Mouse (Mus musculus): ENCODE measurements around the gene Sgk1. TPM values are rescaled to one million over a fixed set of nuclear protein-coding genes. Genes with fewer than 3 reads are reported as not detected.

Gene Sgk1
- polyA plus RNA-seq, 1 experiment from 2014 or later: 32.6 TPM

DNA sequence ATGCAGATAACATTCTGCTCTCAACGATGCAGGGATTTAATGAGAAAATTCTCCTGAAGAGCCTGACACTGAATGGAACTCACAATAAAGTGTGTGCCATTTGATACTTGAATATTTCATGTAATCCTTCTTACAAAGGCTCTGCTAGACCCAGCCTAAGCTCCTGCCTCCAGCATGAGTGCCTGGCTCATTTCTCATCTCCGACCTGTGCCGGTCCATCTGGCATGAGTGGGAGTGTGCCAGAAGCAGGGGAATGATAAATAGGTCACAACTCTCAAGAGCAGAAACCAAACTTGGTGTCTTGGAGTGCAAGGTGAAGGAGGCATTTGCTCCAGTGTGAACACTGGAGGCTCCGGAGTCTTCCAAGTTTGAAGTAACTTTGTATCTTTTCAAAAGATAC is 13.4 kb upstream of the Sgk1 start:
- Histone ChIP-seq H3K27ac (ENCODE audit: low read depth) (no peak overlapping the region), H3K4me1 (ENCODE audit: insufficient read depth) (no peaks in the 10 kb centered on the region), H3K4me3 (ENCODE audit: low read depth, low read length) (no peak overlapping the region), H3K9ac (no peak overlapping the region), H3K36me3 (ENCODE audit: insufficient read depth) (no peaks in the 10 kb centered on the region), H3K9me3 (ENCODE audit: low read depth, low read length) (no peaks in the 10 kb centered on the region), H3K27me3 (ENCODE audit: insufficient read depth, low read length) (no peaks in the 10 kb centered on the region), H3K4me2 (no peak overlapping the region)
- 59% methylated on average over 4 of the region's 4 CpGs for WGBS
- no peak for TF ChIP-seq CTCF (IDR thresholded peaks at IDR 0.05; ENCODE audit: low read depth)
- DNase-seq (no peak), ATAC-seq (ENCODE audit: insufficient read depth) (no peak)

DNA sequence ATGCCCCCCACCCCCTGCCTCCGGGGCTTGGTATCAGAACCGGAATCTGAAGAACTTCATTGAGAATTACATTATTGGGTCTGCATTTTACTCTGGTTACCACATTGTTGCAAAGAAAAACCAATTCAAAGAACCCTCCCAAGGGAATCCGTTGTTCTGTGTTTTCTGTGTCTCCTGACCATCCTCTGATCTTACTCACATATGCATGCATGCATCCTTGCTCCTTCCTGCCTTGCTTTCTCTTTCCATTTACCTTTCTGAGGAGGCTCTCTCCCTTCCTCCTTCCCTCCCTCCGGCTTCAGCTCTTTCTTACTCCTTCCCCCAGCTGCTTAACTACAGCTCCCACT is 174 bp upstream of the Sgk1 start:
- H3K9me3 ChIP-seq (ENCODE audit: low read depth, low read length): no peaks in the 10 kb centered on the region
- H3K27ac ChIP-seq (ENCODE audit: low read depth): no peak overlapping the region
- H3K27me3 ChIP-seq (ENCODE audit: insufficient read depth, low read length): peaks cover 5% of the 10 kb centered on the region
- TF ChIP-seq CTCF (IDR thresholded peaks at IDR 0.05; ENCODE audit: low read depth): no peak
- peak overlapping the region; percentile 34 for H3K4me3 ChIP-seq (ENCODE audit: low read depth, low read length)
- H3K4me2 ChIP-seq: peak overlapping the region; percentile 70
- peak overlapping the region; percentile 32; the same call in 1 of the 2 replicates for H3K9ac ChIP-seq
- no peak for ATAC-seq (ENCODE audit: insufficient read depth)
- WGBS: 35% methylated on average over 4 of the region's 4 CpGs
- no peaks in the 10 kb centered on the region for H3K36me3 ChIP-seq (ENCODE audit: insufficient read depth)
- DNase-seq: no peak
- H3K4me1 ChIP-seq (ENCODE audit: insufficient read depth): no peaks in the 10 kb centered on the region

DNA sequence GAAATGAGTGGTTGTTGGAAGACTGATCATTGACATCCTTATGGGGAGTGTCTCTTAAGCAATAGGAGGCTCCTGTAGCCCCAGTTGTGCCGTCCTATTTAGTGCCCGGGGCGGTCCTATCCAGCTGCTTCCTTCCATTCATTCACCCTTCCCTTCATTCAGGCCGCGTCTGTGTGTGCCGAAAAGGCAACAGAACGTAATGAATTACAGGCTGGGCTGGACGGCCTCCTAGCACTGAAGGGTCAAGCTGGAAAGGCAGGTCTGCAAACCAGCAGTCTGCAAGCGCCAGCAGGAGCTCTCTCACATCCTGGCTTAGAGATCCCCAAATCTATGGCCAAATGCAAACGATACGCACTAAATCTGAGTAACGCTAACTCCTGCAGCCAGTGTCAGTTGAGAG is 1.6 kb downstream of the Sgk1 start:
- WGBS: 5% methylated on average over 12 of the region's 12 CpGs
- H3K4me1 ChIP-seq (ENCODE audit: insufficient read depth): no peaks in the 10 kb centered on the region
- H3K9me3 ChIP-seq (ENCODE audit: low read depth, low read length): no peaks in the 10 kb centered on the region
- peak; percentile 59 for DNase-seq
- TF ChIP-seq CTCF (IDR thresholded peaks at IDR 0.05; ENCODE audit: low read depth): no peak
- no peak; the same call in 1 of the 2 replicates for ATAC-seq (ENCODE audit: insufficient read depth)
- no peaks in the 10 kb centered on the region for H3K36me3 ChIP-seq (ENCODE audit: insufficient read depth)
- no peak overlapping the region for H3K27ac ChIP-seq (ENCODE audit: low read depth)
- no peak overlapping the region for H3K4me3 ChIP-seq (ENCODE audit: low read depth, low read length)
- H3K27me3 ChIP-seq (ENCODE audit: insufficient read depth, low read length): peaks cover 5% of the 10 kb centered on the region
- no peak overlapping the region for H3K9ac ChIP-seq
- 0 out of 2 replicates have a peak overlapping the region, but pooled peaks have one; percentile 16 for H3K4me2 ChIP-seq

DNA sequence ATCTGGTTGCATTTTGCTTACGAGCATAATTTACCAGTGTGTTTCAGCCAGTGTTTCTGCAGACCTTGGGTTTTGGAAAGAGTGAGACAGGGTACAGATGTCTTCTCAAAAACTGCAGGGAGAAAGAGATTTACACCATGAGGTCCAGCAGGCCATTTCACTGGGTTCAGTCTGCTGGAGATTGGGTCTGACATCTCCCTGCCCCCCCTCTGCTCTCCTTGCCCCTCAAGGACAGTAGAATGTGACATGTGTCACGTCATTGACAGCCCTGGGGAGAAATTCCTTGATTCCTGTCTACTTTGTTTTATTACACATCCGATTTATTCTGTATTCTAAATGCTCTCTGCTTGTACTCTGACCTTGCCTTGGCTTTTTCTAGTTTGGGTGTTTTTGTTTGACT is 2.5 kb downstream of the Sgk1 start:
- DNase-seq (no peak), ATAC-seq (ENCODE audit: insufficient read depth) (no peak)
- Histone ChIP-seq H3K27ac (ENCODE audit: low read depth) (no peak overlapping the region), H3K36me3 (ENCODE audit: insufficient read depth) (no peaks in the 10 kb centered on the region), H3K4me1 (ENCODE audit: insufficient read depth) (no peaks in the 10 kb centered on the region), H3K9ac (no peak overlapping the region), H3K4me3 (ENCODE audit: low read depth, low read length) (no peak overlapping the region), H3K4me2 (no peak overlapping the region), H3K27me3 (ENCODE audit: insufficient read depth, low read length) (peaks cover 5% of the 10 kb centered on the region), H3K9me3 (ENCODE audit: low read depth, low read length) (no peaks in the 10 kb centered on the region)
- 57% methylated on average over 3 of the region's 3 CpGs for WGBS
- no peak for TF ChIP-seq CTCF (IDR thresholded peaks at IDR 0.05; ENCODE audit: low read depth)

DNA sequence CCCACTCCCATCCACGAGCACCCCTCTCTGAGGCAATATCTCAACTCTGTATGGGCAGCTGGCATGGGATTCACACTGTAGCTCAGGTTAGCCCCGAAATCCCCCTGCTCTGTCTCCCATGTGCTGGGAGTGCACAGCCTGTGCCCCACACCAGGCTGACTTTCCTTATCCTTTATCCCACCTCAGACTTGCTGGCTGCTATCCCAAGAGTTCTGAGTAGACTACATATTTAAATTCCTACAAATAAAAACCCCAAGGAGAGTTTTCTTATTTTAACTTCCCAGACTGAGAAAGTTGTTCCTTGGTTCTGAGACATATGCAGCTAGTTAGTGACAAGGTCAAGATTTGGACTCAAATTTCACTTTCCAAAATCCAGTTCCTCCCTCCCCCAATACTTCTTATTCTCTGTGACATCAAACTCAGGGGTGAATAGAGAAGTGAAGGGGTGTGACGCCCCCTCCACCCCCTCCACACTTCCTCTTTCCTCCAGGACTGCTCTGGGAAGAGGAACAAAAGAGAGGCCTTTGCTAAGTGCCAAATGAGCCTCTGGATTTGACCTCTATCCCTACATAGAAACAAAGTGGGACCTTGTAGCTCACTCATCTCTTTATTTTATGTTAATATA is 7.3 kb downstream of the Sgk1 start:
- no peak overlapping the region for H3K4me2 ChIP-seq
- no peaks in the 10 kb centered on the region for H3K36me3 ChIP-seq (ENCODE audit: insufficient read depth)
- H3K27me3 ChIP-seq (ENCODE audit: insufficient read depth, low read length): no peaks in the 10 kb centered on the region
- DNase-seq (no peak), ATAC-seq (ENCODE audit: insufficient read depth) (no peak)
- whole genome bisulfite sequencing: 58% methylated on average over 3 of the region's 3 CpGs
- no peak overlapping the region for H3K27ac ChIP-seq (ENCODE audit: low read depth)
- H3K4me3 ChIP-seq (ENCODE audit: low read depth, low read length): no peak overlapping the region
- no peak overlapping the region for H3K9ac ChIP-seq
- TF ChIP-seq CTCF (IDR thresholded peaks at IDR 0.05; ENCODE audit: low read depth): no peak
- H3K9me3 ChIP-seq (ENCODE audit: low read depth, low read length): no peaks in the 10 kb centered on the region; the same call in 1 of the 2 replicates
- no peaks in the 10 kb centered on the region for H3K4me1 ChIP-seq (ENCODE audit: insufficient read depth)

DNA sequence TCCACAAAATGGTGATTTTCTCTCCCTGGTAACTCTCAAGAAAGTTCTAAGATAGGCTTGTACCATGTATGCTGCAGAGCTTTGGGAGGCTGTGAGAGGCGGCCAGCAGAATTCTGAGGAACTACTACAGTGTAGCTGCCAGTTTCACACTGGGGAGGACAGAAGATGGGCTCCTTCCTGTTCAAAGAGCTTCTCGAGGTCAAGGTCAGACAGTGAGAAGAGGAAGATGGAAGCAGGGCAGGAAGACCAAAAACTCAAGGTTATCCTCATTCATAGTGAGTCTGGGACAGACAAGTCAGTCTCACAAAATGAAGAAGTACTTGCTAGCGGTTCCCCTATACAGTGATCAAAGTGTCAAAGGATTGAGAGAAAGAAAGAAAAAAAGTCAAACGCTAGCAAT is 8.3 kb downstream of the Sgk1 start:
- Histone ChIP-seq H3K36me3 (ENCODE audit: insufficient read depth) (no peaks in the 10 kb centered on the region), H3K27ac (ENCODE audit: low read depth) (no peak overlapping the region), H3K4me3 (ENCODE audit: low read depth, low read length) (no peak overlapping the region), H3K9ac (no peak overlapping the region), H3K27me3 (ENCODE audit: insufficient read depth, low read length) (no peaks in the 10 kb centered on the region), H3K4me2 (no peak overlapping the region), H3K9me3 (ENCODE audit: low read depth, low read length) (no peaks in the 10 kb centered on the region; the same call in 1 of the 2 replicates), H3K4me1 (ENCODE audit: insufficient read depth) (no peaks in the 10 kb centered on the region)
- no peak for TF ChIP-seq CTCF (IDR thresholded peaks at IDR 0.05; ENCODE audit: low read depth)
- WGBS: 81% methylated on average over 4 of the region's 4 CpGs
- ATAC-seq (ENCODE audit: insufficient read depth) (no peak), DNase-seq (no peak)

DNA sequence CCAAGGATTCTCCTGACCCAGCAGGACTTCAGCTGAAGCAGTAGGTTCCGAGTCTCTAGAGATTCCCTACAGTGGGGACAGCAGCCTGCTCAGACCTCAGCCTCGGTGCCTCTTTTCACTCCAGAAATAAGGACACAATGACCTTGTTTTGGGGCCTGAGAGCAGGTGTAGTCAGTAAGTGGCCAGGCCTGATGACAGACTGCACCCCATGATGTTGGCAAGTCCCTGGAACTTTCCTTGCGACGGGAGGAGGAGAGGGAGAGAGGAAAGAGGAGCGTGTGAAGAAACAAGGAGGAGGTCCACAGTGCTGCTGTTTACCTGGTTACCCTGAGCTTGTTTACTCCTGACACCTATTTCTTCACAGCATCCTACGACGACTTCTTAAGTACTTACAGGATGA is 9.5 kb downstream of the Sgk1 start:
- DNase-seq: no peak
- no peak for ATAC-seq (ENCODE audit: insufficient read depth)
- Histone ChIP-seq H3K4me1 (ENCODE audit: insufficient read depth) (no peaks in the 10 kb centered on the region), H3K4me3 (ENCODE audit: low read depth, low read length) (no peak overlapping the region), H3K9me3 (ENCODE audit: low read depth, low read length) (no peaks in the 10 kb centered on the region; the same call in 1 of the 2 replicates), H3K4me2 (no peak overlapping the region), H3K27ac (ENCODE audit: low read depth) (no peak overlapping the region), H3K9ac (no peak overlapping the region), H3K27me3 (ENCODE audit: insufficient read depth, low read length) (no peaks in the 10 kb centered on the region), H3K36me3 (ENCODE audit: insufficient read depth) (no peaks in the 10 kb centered on the region)
- no peak for TF ChIP-seq CTCF (IDR thresholded peaks at IDR 0.05; ENCODE audit: low read depth)
- 33% methylated on average over 7 of the region's 7 CpGs for WGBS
